Mouse (Mus musculus) embryo, embryonic 11 days (tissue): ENCODE data around the gene Atf5.

Experiments used
- DNase-seq: peaks from one replicate; pipeline ENCODE4 v3.0.0-alpha.2; 2015

Gene Atf5

DNA sequence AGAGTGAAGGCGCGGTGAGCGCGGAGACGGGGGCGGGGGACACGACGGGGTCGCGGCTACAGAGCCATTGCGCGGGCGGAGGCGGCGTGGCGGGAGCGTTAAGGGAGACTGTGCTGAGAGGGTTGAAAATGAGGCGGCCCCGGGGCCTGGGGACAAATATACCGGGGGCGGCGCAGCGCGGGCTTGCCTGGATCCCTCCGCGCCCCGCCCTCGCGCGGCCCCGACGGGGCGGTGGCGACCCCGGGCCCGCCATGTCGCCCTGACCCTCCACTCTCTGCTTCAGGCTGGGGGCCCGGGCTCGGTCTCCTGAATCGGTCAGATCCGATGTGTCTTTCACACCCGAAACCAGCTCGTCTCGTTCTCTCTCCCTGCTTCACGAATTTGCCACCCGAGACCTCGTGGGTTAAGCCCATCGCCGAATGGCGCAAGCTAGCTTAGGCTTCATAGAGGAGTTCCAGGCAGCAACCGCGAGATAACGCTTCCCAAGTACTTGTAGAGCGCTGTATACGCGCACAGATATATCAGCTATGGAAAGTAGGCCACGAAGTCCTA lies at the start of gene Atf5:
Gene Atf5, minus strand, starts transcription at position 189 of the 552 bp plus-strand sequence.
- DNase-seq, result peak; percentile 79

DNA sequence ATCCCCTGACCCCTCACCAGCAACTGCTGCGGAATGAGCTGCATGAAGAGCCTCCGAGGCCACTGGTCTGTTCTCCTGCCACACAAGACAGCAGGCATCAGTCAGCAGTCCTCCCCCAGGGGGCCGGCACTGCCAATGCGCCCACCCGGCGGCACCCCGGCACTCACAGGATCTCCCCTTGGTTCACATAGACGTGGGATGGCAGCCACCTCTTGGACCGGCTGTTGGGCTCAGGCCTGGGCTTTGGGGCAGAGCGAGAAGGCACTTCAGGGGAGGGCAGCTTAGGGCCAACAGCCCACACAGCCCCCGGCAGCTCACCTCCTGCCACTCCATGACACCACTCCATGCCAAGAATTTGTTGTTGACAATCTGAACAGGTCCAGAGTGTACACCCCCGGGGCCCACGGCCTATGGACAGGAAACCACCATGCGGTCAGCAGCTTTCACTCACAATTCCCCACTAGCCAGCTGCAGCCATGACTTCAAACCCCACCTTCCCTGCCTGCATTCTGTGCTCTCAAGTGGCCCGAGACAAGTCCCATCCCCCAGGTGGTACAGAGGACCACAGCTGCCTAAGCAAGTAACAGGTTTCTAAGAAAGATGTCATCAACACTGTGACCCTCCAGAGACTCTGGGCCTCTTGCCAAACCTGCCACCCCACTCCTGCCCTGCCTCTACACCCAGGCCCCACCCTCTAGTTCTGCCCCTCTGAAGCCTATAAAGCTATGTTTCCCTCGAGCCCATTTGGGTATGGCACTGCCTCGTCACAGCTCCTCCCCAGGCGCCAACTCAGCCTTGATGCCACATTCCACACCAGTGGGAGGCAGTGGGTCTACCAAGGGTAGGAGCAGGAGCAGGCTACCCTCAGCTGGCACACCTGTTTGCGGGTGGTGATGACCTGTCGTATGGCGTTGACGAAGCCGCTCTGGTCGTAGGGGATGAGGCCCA lies 48.4 kb upstream of the Atf5 start:
- DNase-seq, result no peak

DNA sequence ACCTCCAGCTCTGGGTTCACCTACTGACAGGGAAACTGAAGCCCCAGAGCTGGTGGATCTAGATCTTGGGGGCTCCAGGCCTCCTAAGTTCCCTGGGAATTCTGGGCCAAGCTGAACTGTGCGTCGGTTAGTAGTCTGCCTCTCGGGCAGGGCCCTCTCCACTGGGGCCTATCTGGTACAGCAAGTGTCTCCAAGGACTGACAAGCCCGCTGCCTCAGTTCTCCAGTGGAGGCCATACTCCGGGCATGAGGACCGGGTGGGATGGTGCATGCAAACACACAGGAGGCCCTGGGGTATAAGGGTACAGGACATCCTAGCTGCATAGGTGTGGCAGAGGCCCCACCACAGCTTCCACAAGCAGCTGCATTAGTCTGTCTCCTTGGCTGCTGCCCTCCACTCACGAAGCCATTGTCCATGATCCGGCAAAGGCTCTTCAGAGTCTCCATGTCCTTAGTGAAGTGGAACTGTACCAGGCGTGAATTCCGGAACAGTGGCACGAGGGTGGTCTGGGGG lies 47.6 kb upstream of the Atf5 start:
- no peak for DNase-seq

DNA sequence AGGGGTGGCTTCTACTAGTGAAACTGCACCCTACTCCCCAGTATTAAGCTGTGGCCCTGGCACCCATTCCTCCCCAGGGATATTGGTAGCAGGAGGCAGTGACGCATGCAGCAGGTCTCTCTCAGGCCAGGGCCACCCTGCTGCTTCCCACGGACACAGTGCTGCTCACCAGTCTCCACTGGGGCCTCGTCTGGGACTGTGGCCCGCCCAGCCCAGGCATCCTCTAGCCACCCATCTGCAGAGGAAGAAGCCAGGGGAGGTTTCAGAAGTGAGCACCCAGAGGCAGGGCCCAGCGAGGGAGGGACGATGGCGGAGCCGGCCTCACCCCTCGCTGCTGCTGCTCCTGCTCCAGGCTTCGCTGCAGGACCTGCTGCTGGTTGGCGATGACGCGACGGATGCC lies 46.8 kb upstream of the Atf5 start:
- DNase-seq, result no peak

DNA sequence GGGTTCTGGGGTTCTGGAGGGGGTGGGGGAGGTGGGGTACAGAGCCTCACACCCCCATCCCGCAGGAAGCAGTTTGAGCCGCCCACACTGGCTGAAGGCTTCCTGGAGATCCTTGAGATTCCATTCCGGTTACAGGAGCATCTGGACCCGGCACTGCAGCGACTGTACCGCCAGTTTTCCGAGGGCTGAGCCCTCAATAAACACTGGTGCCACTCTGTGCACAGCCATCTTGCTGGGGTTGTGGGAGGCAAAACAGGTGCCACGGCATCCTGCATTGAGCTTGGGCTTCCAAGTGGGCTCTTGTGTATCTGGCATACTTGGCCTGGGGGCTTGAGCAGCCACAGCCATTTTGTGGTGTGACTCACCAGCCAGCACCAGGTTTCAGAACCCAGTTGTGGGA lies 46.0 kb upstream of the Atf5 start:
- DNase-seq, result no peak

DNA sequence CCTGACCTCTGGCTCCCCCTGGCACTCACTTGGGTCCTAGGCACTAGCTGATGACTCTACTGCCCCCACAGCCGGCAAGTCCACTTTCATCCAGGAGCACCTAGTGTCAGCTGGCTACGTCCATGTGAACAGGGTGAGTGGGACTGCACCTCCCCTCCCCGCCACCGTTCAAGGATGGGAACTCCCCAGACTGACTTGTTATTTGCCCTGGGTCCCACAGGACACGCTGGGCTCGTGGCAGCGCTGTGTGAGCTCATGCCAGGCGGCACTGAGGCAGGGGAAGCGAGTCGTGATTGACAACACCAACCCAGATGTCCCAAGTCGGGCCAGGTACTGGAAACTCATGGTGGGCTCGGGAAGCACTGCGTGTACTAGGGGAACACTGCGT lies 45.0 kb upstream of the Atf5 start:
- no peak for DNase-seq

DNA sequence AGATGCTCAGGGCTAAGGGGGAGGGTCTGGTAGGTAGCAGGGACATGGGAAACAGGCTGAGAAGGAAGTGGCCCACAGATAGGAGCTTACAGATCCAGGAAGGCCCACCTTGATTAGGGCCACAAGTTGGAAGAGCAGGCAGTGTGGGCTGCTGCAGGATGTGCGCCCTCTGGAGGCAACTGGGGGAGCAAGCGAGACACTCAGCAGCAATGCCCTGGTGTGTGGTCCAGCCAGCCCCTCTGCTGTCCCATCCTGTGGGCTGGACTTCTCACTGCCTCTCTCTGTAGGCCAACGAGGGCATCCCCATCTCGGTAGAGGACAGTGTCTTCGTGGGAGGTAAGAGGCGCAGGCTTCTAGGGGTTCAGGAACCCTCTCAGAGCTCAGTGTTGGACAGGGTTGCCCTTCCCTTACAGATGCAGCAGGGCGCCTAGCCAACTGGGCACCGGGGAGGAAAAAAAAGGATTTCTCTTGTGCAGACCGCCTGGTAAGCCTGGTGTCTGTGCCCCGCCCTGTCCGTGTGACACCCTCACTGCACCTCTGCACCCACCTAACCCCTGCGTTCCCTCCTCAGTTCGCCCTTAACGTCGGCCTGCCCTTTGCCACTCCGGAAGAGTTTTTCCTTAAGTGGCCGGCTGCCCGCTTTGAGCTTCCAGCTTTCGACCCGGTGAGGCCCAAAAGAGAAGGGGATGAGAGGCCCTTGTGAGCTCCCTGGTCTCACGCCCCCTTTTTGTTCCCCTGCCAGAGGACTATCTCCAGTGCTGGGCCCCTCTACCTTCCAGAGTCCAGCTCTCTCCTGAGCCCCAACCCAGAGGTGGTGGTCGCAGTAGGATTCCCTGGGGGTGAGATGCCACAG lies 44.3 kb upstream of the Atf5 start:
- peak; percentile 84 for DNase-seq

DNA sequence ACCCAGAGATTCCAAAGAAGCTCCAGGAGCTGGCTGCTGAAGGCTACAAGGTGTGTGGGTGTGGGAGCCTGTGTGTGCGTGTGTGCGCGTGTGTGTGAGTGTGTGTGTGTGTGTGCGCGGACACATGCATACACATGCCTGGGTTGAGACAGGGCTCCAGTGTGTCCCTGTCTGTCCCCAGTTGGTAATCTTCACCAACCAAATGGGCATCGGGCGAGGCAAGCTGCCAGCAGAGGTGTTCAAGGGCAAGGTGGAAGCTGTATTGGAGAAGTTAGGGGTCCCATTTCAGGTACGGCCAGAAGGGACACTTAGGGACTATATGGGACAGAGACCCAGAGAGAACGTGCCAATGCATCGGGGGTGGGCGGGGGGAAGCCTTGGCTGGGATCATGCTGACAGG lies 43.4 kb upstream of the Atf5 start:
- no peak for DNase-seq

DNA sequence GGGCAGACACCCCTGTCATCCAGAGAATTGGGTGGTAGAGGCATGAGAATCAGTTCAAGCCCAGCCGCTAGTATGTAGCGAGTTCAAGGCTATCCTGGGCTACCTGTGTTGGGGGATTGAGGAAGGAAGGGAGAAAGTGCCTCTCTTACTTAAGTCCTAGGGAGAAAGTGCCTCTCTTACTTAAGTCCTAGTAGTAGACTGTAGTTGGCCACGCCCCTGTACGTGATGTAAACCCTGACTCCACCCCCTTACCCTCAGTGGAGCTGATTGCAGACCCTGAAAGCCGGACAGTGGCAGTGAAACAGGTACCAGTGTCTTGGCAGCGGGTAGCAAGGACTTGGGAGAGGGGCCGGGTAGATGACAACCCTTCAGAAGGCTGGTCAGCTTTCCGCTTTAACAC lies 41.4 kb upstream of the Atf5 start:
- DNase-seq, result peak; percentile 59

DNA sequence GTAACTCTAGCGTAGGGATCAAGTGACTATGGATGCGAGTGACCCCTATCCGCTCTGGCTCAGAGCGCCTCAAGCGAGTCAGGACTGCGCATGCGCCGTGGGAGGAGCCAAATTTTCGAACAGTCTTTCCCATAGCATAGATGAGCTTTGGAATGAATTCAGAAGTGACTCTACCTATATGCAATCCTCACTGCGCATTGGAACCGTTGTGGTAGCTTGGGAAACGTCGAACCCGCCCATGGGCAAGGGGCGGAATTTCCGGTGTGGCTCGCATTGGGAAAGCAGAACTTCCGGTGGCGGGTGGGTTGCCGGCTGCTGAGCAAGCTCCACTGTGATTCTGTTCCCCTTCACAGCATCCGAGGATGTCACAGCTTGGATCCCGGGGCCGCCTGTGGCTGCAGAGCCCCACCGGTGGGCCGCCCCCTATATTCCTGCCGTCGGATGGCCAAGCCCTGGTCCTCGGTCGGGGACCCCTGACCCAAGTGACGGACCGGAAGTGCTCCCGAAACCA lies 40.6 kb upstream of the Atf5 start, which contains the start of gene Pnkp:
Gene Pnkp, plus strand, starts transcription at position 98 of the 511 bp plus-strand sequence.
- DNase-seq, result peak; percentile 93

DNA sequence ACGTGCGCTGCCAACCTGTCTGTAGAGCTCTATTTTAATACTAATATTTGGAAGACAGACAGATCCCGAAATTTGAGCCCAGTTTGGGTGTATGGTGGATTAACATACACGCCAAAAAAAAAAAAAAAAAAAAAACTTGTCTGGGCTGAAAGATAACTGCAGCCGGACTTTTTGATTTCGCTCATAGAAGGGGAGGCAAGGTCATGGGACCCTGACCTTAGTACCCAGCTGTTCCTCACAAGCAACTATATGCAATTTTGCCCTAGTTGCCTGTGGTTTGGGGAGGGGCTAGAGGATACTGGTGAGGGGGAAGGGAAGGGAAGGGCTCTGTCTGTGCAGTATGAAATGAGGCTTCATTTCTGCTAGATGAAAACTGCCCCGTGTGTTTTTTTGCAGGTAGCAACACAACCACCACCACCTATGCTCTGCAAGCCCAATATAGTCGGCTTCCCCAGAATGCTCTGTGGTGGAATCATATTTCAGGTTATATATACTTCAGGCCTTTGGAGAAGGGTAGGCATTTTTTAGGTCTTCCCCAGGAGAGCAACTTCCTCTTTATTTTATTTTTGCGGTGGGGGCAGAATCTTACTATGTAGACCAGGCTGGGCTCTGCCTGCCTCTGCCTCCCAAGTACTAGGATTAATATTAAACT lies 39.9 kb upstream of the Atf5 start:
- no peak for DNase-seq

DNA sequence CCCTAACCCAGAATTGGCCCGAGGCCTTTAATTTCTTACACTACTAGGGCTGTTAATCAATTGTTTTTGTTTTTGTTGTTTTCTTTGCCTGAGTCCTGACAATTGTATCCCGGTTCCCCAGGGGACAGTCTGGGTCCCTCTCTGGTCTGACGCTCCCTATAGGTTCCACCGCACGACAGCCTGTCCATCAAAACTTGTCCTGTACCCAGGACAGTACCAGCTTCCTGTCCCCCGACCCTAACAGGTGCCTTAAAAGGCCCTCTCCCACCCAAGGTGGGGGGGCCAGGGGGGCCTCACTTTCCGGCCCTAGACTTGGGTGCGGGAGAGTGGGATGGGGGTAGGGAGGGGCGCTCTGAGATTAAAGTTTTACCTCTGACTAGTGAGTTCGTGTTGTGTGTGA lies 38.6 kb upstream of the Atf5 start:
- DNase-seq, result no peak

DNA sequence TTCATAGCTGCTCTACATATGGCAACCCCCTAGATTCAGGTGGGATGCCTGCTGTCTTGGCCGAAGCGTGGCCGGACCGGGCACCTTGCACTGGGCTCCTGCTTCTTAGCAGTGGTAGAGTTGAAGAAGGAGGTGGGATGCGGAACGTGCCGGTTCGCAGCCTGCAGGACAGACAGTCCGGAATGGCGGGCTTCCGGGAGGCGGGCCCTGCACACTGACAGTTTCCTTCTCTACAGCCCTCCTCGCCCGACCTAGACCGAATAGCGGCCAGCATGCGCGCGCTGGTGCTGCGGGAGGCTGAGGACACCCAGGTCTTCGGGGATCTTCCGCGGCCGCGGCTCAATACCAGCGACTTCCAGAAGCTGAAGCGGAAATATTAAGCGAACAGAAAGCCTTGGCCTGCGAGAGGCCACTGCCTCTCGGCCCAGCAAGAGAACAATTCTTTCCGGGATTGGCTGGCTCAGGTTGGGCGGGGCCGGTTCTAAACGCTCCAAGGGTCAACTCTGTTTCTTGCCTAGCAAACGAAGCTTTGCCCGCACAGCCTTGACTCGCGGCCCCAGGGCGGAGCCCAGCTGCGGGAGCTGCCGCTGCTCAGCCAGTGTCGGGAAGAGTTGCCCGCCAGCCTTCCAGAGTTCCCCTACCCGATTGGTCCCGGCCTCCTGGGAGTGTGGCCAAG lies 38.0 kb upstream of the Atf5 start:
- DNase-seq, result peak; percentile 88

DNA sequence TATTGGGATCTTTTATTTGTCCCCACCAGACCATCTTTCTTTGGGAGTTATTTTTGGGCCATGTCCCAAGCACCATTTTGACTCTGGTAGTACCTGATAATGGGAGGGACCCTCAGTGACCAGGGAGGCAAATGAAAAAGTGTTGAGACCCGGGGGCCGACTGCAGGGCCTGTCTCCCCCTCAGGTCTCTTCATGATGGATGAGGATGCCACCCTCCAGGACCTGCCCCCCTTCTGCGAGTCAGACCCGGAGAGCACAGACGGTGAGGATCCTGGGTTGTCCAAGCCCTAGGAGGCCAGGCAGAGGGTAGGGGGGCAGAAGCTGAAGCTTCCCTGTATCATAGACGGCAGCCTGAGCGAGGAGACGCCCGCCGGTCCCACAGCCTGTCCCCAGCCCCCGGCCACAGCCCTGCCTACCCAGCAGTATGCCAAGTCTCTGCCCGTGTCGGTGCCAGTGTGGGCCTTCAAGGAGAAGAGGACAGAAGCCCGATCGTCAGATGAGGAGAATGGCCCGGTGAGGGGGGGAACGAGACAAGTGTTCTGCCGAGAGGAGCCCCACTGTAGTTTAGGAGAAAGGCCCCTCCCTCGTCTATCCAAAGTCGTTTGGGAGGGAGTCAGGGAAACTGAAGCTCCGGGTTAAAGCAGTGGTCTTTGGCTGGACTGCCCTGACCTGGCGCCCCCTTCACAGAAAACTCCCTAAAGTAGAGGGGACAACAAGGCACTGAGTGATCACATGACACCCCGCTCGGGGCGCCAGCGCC lies 37.3 kb upstream of the Atf5 start:
- DNase-seq, result no peak

DNA sequence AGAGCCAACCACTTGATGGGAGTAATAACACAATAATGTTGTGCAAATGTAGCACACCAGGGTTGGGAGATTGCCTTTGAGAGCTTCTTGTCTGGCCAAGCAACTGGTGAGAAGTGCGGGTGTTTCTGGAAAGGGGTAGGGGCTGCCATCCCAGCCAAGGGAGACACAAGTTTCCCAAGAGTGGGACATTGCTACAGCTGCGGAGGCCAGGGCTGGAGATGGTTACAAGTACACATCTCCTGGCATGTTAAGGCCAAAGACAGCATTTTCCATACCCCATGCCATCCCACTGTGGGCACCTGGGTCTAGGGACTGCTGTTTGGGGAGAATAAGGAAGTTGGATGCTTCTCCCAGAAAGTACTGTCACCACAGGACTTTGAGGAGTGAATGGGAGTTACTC lies 36.6 kb upstream of the Atf5 start:
- no peak for DNase-seq

DNA sequence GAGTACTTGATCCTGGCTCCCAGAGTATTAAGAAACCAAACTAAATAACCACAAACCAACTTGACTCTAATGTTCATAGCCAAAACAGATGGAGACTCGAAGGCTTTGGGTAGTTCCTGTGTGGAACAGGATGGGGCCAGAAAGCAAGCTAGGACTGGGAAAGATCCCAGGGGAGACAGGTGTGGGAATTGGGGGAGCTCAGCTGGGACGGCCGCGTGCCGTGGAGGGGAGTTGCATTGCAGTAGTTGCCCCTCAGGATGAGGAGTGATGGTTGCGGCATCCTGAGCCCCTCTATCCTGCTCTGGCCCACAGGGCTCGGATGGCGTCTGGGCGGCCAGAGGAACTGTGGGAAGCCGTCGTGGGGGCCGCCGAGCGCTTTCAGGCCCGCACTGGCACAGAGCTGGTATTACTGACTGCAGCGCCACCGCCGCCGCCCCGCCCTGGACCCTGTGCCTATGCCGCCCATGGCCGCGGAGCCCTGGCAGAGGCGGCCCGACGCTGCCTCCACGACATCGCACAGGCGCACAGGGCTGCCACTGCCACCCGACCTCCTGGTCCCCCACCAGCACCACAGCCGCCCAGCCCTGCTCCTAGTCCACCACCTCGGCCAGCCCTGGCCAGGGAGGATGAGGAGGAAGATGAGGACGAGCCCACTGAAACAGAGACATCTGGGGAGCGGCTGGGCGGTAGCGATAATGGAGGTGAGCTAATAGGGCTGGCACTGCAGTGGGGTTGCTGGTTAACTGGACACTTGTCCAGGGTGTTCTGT lies 36.0 kb upstream of the Atf5 start:
- DNase-seq, result no peak

DNA sequence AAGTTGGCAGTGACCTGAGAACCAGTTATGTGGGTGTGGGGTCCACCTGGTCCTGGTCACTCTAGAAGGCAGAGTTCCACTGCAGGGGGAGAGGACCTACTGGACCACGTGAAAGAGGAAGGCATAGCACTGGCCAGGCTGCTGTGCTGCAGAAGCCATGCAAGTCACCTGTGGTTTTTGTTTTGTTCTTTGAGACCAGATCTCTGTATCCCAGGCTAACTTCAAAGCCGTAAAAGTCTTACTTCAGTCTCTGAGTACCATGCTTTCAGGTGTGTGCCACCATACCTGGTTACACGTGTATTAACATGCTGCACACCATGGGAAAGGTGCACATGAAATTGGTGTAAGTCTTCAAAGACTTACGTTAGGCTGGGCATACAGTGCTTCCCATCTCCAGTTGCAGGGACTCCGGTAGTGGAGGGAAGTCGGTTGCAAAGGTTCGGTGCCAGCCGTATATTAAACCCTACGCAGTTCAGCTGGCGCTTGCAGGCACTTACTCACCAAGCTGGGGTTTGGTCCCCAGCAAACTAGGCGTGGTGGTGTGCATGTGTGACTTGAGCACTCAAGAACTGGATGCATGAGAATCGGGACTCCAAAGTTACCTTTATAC lies 35.3 kb upstream of the Atf5 start:
- DNase-seq, result no peak

DNA sequence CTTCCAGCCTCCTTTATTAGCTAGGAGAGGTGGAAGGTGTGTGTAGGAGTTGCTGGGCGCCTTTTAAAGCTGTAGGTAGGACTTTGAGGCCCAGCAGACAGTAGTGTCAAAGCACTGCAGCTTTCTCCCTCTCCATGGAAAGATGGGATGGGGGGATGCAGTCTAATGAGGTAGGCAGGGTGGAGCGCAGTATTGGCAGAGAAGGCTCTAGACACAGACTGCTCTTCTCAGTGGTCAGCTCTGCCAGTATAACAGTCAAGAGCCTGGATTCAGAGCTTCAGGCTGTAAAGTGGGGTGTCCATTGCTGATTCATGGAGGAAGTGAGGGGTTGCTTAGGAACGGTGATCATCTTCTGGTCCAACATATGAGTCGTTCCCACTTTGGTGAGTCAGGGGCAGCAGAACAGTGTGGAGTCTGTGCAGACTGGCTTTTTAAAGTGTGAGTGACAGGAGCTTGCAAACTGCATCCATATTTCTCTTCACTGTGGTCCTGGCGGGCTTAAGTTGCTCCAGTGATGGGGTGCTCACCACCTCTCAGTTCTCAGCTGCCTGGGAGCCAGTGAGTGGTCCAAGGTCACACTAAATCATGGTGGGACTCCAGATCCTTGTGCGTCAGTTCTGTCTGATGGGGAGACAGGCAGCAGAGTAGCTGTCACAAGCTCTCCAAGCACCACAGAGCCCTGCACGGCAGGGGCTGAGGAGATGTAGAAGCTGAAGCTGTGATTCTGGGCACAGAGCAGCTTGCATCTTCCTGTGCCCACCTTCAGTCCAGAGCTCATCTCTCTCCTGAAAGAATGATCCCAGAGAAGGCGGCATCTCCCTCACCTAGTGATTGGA lies 34.5 kb upstream of the Atf5 start:
- DNase-seq, result no peak

DNA sequence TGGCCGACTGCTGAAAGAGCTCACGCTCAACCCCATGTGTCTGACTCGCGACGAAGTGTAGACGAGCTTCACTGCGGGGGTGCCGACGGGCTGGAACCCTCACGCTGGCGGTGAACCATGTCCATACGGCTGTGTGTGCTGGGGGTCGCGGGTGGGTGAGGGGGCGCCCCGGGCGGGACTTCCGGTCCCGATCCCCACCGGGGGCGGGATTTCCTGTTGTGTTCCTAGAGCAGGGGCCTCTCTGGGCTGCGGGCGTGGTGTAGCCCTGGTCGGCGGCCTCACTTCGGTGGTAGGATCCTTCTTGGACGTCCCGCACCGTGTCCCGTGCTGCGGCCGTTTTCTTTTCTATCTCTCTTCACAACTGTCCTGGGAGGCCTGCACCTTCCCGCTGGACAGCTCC lies 33.7 kb upstream of the Atf5 start:
- peak; percentile 93 for DNase-seq
